Mouse (Mus musculus) intestine, embryonic 16.5 days (tissue): ENCODE results near the gene Egf. TPM values are rescaled to one million over a fixed set of nuclear protein-coding genes. Genes with fewer than 3 reads are reported as not detected.
A peak's percentile ranks its signal among the peaks of the same experiment; 100 is the strongest.

Experiments
- ATAC-seq: fragments of 200-750 bp; cut with Nextera tagmentation; 2 replicates; pipeline ENCODE4 v1.8.0; 2017; ENCODE audit warnings: moderate TSS enrichment, moderate library complexity
- H3K27ac ChIP-seq: fragments of 300-500 bp; sonication (generic); 2 replicates; pipeline ENCODE4 v1.5.1; 2014; ENCODE audit warnings: mild to moderate bottlenecking, low read length
- H3K27me3 ChIP-seq: fragments of 300-500 bp; sonication (generic); replicated peaks from 2 replicates; pipeline ENCODE4 v1.6.1; 2014; ENCODE audit warnings: low read length, control low read depth, mixed read lengths; ENCODE audit not compliant: control insufficient read depth, insufficient read depth
- H3K36me3 ChIP-seq: fragments of 300-500 bp; sonication (generic); 2 replicates; pipeline ENCODE4 v1.6.1; 2014; ENCODE audit warnings: low read length, control low read depth; ENCODE audit not compliant: control insufficient read depth, insufficient read depth
- H3K4me1 ChIP-seq: fragments of 300-500 bp; sonication (generic); 2 replicates; pipeline ENCODE4 v1.6.1; 2014; ENCODE audit warnings: low read length, control low read depth, mixed read lengths; ENCODE audit not compliant: control insufficient read depth, insufficient read depth
- H3K4me2 ChIP-seq: fragments of 300-500 bp; sonication (generic); 2 replicates; pipeline ENCODE4 v1.6.1; 2014; ENCODE audit warnings: low read depth, low read length, control low read depth
- H3K4me3 ChIP-seq: fragments of 300-500 bp; sonication (generic); 2 replicates; pipeline ENCODE4 v1.5.1; 2014; ENCODE audit warnings: mild to moderate bottlenecking, low read length
- H3K9ac ChIP-seq: fragments of 300-500 bp; sonication (generic); 2 replicates; pipeline ENCODE4 v1.6.1; 2014; ENCODE audit warnings: low read depth, low read length
- H3K9me3 ChIP-seq: fragments of 300-500 bp; sonication (generic); 2 replicates; pipeline ENCODE4 v1.6.1; 2016; ENCODE audit warnings: low read length, control low read depth; ENCODE audit not compliant: control insufficient read depth
- WGBS: fragments of 180-500 bp; shearing (Covaris S2); extraction: QIAGEN DNeasy Blood & Tissue Kit; methylation state at CpG from one replicate; pipeline ENCODE4 v1.1.7; 2014; 5-methylcytosine and 5-hydroxymethylcytosine counted together
- polyA plus RNA-seq: library from polyadenylated mRNA; unstranded; fragments of >200 nt; fragmentation: Nextera tagmentation; extraction: Ambion mirVana; gene quantifications from 2 replicates; pipeline ENCODE4 v1.2.1, GENCODE M21; 2015

The Egf gene
- 1.6 TPM in 2 replicates for polyA plus RNA-seq

DNA sequence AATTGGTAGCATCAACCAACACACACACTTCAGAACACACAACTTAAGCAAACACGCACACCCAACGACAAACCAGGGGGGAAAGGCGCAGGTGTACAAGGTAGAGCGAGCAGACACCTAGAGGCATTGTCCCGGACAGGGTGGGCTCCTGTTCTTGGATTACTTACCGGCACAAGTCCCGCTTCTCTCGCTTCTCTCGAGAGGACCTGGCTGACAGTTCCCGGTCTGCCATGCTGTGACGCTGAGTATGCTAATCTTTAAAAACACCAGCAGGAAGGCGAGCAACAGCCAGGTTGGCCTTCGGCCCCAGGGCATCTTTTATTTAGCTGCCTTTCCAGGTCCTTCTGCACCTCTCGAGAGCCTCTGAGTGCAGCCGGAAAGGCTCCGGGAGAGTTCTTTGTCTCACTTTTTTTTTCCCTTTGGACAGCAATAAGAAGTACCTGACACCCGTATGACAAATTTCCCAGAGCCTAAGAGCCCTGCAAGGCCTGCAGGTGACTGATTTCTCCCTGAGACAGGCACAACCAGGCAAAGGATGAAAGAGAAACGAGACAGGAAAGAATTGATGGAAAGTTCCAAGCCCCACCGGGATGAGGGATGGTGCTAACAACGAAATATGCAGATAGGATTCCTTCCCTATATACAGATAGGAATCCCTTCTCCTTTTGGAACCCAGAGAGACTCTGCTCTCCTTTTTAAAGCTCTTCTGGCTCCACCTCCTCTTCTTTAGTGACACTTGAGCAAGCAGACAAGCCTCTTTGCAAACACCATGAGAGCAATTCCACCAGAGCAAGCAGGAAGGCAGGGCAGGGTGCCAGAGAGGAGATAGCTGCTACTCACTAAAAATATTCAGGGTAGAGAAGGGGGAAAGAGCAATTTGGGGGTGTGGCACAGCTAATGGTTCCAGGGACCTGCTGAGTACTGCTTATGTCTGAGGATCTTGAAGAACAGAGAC, at the start of gene Egf:
Gene Egf, minus strand, starts transcription at position 667 of the 955 bp plus-strand sequence.
- no peaks in the 10 kb centered on the region for H3K9me3 ChIP-seq
- H3K4me2 ChIP-seq = peak within 1 kb of the TSS; percentile 47
- H3K9ac ChIP-seq = peak within 1 kb of the TSS; percentile 30
- no peaks in the 10 kb centered on the region for H3K36me3 ChIP-seq
- ATAC-seq = peak; percentile 70
- no peak within 1 kb of the TSS for H3K27ac ChIP-seq
- 6% methylated on average over 20 of the region's 20 CpGs for WGBS
- peaks cover 5% of the 10 kb centered on the region; the same call in 1 of the 2 replicates for H3K4me1 ChIP-seq
- peak within 1 kb of the TSS; percentile 38 for H3K4me3 ChIP-seq
- no peaks in the 10 kb centered on the region for H3K27me3 ChIP-seq

DNA sequence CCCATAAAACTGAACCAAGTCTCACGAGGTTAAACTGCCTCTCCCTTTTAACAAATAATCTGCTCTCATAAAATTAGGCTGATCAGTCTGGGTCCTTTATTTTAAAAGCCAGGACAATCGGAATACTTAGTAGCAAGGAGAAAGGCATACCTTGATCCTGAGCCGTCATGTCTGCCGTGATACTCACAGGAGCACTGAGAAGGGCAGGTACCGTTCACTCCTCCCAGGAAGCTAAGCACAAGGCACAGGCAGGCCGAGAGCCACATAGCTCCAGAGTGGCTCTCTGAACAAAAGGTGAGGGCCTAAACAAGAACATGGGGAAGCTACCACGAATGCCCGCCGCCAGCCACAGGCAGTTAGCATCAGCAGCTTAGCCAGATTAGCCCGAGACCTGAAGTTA, 48.6 kb upstream of the Egf start, which contains the start of gene Lrit3:
Gene Lrit3, minus strand, starts transcription at position 266 of the 400 bp plus-strand sequence.
- Histone ChIP-seq H3K9me3 (no peaks in the 10 kb centered on the region), H3K27ac (no peak within 1 kb of the TSS), H3K27me3 (no peaks in the 10 kb centered on the region), H3K9ac (no peak within 1 kb of the TSS), H3K4me3 (peak within 1 kb of the TSS; percentile 31), H3K4me1 (no peaks in the 10 kb centered on the region), H3K4me2 (peak within 1 kb of the TSS; percentile 40), H3K36me3 (no peaks in the 10 kb centered on the region)
- no peak for ATAC-seq
- WGBS = 72% methylated on average over 10 of the region's 10 CpGs

DNA sequence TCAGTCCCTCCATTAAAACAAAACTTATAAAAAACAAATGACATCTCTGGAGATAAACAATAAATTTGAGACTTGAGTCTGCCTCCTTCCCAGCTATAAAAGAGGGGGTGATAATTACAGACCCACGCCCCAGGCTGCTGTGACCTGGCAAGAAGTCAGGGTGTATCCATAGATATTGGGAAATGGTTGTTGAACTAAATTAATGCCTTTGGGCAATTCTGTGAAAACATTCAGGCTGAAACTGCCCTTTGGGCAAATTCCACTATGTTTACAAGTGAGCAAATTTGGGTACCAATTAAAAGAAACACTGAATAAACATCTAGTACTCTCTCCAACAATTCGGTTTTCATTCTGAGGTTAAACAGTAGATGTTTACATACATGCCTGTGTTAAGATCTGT, 43.9 kb upstream of the Egf start:
- WGBS = 74% methylated on average over 2 of the region's 2 CpGs
- ATAC-seq = no peak

GRCm38 (mm10) chr3:129798551-129798950, 43.4 kb upstream of the Egf start:
- H3K9me3 ChIP-seq = no peaks in the 10 kb centered on the region
- H3K27me3 ChIP-seq = no peaks in the 10 kb centered on the region
- H3K9ac ChIP-seq = no peak overlapping the region
- WGBS = 84% methylated on average over 11 of the region's 11 CpGs
- H3K4me2 ChIP-seq = no peak overlapping the region
- H3K36me3 ChIP-seq = no peaks in the 10 kb centered on the region
- H3K4me3 ChIP-seq = no peak overlapping the region
- no peak overlapping the region for H3K27ac ChIP-seq
- no peak for ATAC-seq
- no peaks in the 10 kb centered on the region for H3K4me1 ChIP-seq

More for the DNA sequence above, 43.9 kb upstream of the Egf start:
- H3K36me3 ChIP-seq = no peaks in the 10 kb centered on the region
- H3K9me3 ChIP-seq = no peaks in the 10 kb centered on the region
- H3K27ac ChIP-seq = no peak overlapping the region
- H3K9ac ChIP-seq = no peak overlapping the region
- no peaks in the 10 kb centered on the region for H3K4me1 ChIP-seq
- no peak overlapping the region for H3K4me2 ChIP-seq
- no peaks in the 10 kb centered on the region for H3K27me3 ChIP-seq
- H3K4me3 ChIP-seq = no peak overlapping the region

GRCm38 (mm10) chr3:129797341-129797740, 42.2 kb upstream of the Egf start:
- no peak overlapping the region for H3K9ac ChIP-seq
- H3K4me2 ChIP-seq = no peak overlapping the region
- H3K4me3 ChIP-seq = no peak overlapping the region
- WGBS = 78% methylated on average over 5 of the region's 5 CpGs
- H3K27ac ChIP-seq = no peak overlapping the region
- no peaks in the 10 kb centered on the region for H3K9me3 ChIP-seq
- no peaks in the 10 kb centered on the region for H3K27me3 ChIP-seq
- H3K4me1 ChIP-seq = no peaks in the 10 kb centered on the region
- no peaks in the 10 kb centered on the region for H3K36me3 ChIP-seq
- ATAC-seq = no peak

DNA sequence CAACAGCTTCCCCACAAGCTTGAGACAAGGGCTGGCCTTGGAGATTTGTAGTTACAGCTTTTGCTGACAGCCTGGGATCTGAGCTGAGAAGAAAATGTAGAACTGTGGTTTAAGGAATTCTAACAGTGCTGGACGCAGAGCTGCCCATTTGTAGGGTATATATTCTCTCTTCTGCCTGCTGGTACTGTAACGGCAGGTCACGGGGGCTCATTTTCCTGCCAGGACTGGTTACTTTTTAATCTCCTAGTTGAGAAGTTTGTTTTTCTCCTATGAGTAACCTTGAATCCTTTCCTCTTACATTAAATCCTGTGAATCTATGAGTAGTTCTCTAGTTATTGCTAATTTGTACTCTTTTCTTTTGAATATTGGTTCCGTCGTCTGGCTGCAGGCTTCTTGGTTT, 38.7 kb upstream of the Egf start:
- ATAC-seq = no peak
- 85% methylated on average over 5 of the region's 5 CpGs for WGBS
- Histone ChIP-seq H3K9ac (no peak overlapping the region), H3K4me3 (no peak overlapping the region), H3K36me3 (no peaks in the 10 kb centered on the region), H3K27me3 (no peaks in the 10 kb centered on the region), H3K27ac (no peak overlapping the region), H3K9me3 (no peaks in the 10 kb centered on the region), H3K4me2 (no peak overlapping the region), H3K4me1 (no peaks in the 10 kb centered on the region)

- Histone ChIP-seq H3K4me3 (no peak overlapping the region), H3K9me3 (no peaks in the 10 kb centered on the region), H3K27me3 (no peaks in the 10 kb centered on the region), H3K9ac (no peak overlapping the region), H3K27ac (no peak overlapping the region), H3K4me2 (no peak overlapping the region), H3K36me3 (no peaks in the 10 kb centered on the region), H3K4me1 (no peaks in the 10 kb centered on the region)
- no peak for ATAC-seq
- WGBS = 92% methylated on average over 3 of the region's 3 CpGs
Measured at GRCm38 (mm10) chr3:129782746-129783145, 27.6 kb upstream of the Egf start.

DNA sequence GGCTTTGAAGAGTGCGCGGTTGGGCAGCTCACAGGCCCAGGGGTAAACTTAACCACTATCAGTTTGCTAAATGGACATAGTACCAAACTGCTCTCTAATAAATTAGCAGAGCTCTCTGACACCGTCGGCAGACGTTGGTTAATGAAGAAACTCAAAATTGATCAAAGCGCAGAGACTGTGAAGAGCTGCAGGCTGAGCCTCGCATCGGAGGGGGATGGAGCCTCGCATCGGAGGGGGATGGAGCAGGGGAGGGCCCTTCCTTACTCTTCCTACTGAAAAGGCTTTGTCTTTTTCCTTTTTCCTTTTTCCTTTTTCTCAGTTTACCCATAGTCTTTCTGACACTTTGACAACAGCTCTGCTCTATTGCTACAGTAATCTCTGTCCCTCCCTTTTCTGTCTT, 26.3 kb upstream of the Egf start:
- Histone ChIP-seq H3K4me2 (no peak overlapping the region), H3K9me3 (no peaks in the 10 kb centered on the region), H3K4me1 (no peaks in the 10 kb centered on the region), H3K36me3 (no peaks in the 10 kb centered on the region), H3K27me3 (no peaks in the 10 kb centered on the region), H3K9ac (no peak overlapping the region), H3K4me3 (no peak overlapping the region), H3K27ac (no peak overlapping the region)
- 53% methylated on average over 10 of the region's 10 CpGs for WGBS
- ATAC-seq = no peak

DNA sequence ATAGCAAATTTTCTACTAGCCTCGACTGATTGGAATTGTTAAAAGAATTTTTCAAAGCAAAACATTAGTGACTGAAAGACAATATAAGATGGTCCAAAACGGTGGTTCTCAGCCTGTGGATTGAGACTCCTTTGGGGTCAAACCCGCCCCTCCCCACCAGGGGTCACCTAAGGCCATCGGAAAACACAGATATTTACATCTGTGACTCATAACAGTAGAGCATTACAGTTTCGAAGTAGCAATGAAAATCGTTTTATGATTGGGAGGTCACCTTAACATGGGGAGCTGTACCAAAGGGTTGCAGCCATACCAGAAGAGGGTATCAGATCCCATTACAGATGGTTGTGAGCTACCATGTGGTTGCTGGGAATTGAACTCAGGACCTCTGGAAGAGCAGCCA, 16.1 kb upstream of the Egf start:
- no peak for ATAC-seq
- Histone ChIP-seq H3K9me3 (no peaks in the 10 kb centered on the region), H3K4me2 (no peak overlapping the region), H3K36me3 (no peaks in the 10 kb centered on the region), H3K4me3 (no peak overlapping the region), H3K4me1 (no peaks in the 10 kb centered on the region), H3K27me3 (no peaks in the 10 kb centered on the region), H3K9ac (no peak overlapping the region), H3K27ac (no peak overlapping the region)
- WGBS = 81% methylated on average over 6 of the region's 6 CpGs
